11 mouse cellular contexts compared by ENCODE assay signal in genomic region chr5:125390906-125391477, GRCm38 (mm10). TPM values are rescaled to one million over a fixed set of nuclear protein-coding genes. Genes with fewer than 3 reads are reported as not detected.
DNase-seq lines count a peak whose midpoint lies in the region; ATAC-seq and TF ChIP-seq lines count a peak whose summit lies in the region.
"Had no signal": no experiment of that assay in that cellular context is flagged by ENCODE, and none has a peak within 500 bp of the region (broad histone marks: within the 10 kb centered on the region; RNA-seq: fewer than 3 reads in every experiment).

No protein-coding gene starts in this region.

- peak; percentile 38 for DNase-seq in kidney, adult 2 months
- DNase-seq in kidney, postnatal 25 days: no peak
- DNase-seq in MEL (ENCODE audit: low read depth, low spot score): no peak
- no peak for DNase-seq in liver, embryonic 13.5 days
- no peak for DNase-seq in c-Kit-positive CD71-positive TER-119-positive erythroid progenitor cells, embryonic 14.5 days (ENCODE audit: low spot score)
- DNase-seq in urinary bladder, postnatal 36 days (ENCODE audit: low spot score in 2 of 2): no peak
- no peak for DNase-seq in cerebellum, adult 8-10 months
- DNase-seq: thymus, postnatal 36 days had no signal

- H3K36me3 ChIP-seq in kidney, adult 2 months (ENCODE audit: control insufficient read depth, insufficient read depth, low read length): peaks cover 6% of the 10 kb centered on the region; the same call in 1 of the 2 replicates
- peaks cover 7 to 35% of the 10 kb centered on the region in 2 experiments for H3K36me3 ChIP-seq in MEL (ENCODE audit: control insufficient read depth in 1 of 2, insufficient read depth in 2 of 2, low read length in 2 of 2)
- peaks cover under 1% of the 10 kb centered on the region for H3K36me3 ChIP-seq in embryonic facial prominence, embryonic 13.5 days
- H3K36me3 ChIP-seq in liver, embryonic 13.5 days: peaks cover 13% of the 10 kb centered on the region

- ATAC-seq in embryonic facial prominence, embryonic 13.5 days (ENCODE audit: insufficient number of reproducible peaks, insufficient read depth, low FRiP score, low TSS enrichment, low read depth): no peak
- ATAC-seq in liver, embryonic 13.5 days (ENCODE audit: low read depth): no peak

- H3K4me2 ChIP-seq in embryonic facial prominence, embryonic 13.5 days: no peak overlapping the region
- H3K4me2 ChIP-seq in liver, embryonic 13.5 days: no peak overlapping the region

- TF ChIP-seq RAD21 in MEL (IDR thresholded peaks at IDR 0.05; ENCODE audit: low read depth, low read length): no peak

- no peak for TF ChIP-seq EP300 in MEL (IDR thresholded peaks at IDR 0.05; ENCODE audit: low read depth in 1 of 2, low read length in 2 of 2)

- H3K4me1 ChIP-seq in kidney, adult 2 months (ENCODE audit: control insufficient read depth, insufficient read depth, low read length): peaks cover 30% of the 10 kb centered on the region; the same call in 1 of the 2 replicates
- H3K4me1 ChIP-seq in MEL (ENCODE audit: control insufficient read depth in 1 of 2, insufficient read depth in 2 of 2, low read length in 2 of 2): peaks cover 9 to 40% of the 10 kb centered on the region in 2 experiments
- H3K4me1 ChIP-seq in embryonic facial prominence, embryonic 13.5 days: peaks cover 42% of the 10 kb centered on the region
- peaks cover 59% of the 10 kb centered on the region for H3K4me1 ChIP-seq in liver, embryonic 13.5 days (replicated peaks)

- H3K9me3 ChIP-seq in MEL (replicated peaks; ENCODE audit: insufficient read depth, low read length): no peaks in the 10 kb centered on the region
- no peaks in the 10 kb centered on the region for H3K9me3 ChIP-seq in embryonic facial prominence, embryonic 13.5 days
- H3K9me3 ChIP-seq in liver, embryonic 13.5 days (replicated peaks): no peaks in the 10 kb centered on the region

- peak overlapping the region; percentile 100 for H3K27ac ChIP-seq in kidney, adult 2 months (ENCODE audit: insufficient read depth, low read depth, low read length)
- peak overlapping the region; percentile 25 for H3K27ac ChIP-seq in MEL (ENCODE audit: control insufficient read depth, low read depth, low read length)
- peak overlapping the region; percentile 98; the same call in 1 of the 2 replicates for H3K27ac ChIP-seq in embryonic facial prominence, embryonic 13.5 days
- H3K27ac ChIP-seq in liver, embryonic 13.5 days: peak overlapping the region; percentile 98

- H3K79me2 ChIP-seq in MEL (ENCODE audit: control insufficient read depth, insufficient read depth, low read length, poor library complexity): peaks cover 23% of the 10 kb centered on the region

- no peak for TF ChIP-seq POLR2A in kidney, adult 2 months (IDR thresholded peaks at IDR 0.05; ENCODE audit: low read depth, low read length)
- TF ChIP-seq POLR2A in MEL (IDR thresholded peaks at IDR 0.05; ENCODE audit: control insufficient read depth in 1 of 2, insufficient read depth in 1 of 2, low read depth in 1 of 2, low read length in 2 of 2, poor library complexity in 1 of 2): no peak

- no peak overlapping the region for H3K9ac ChIP-seq in MEL (ENCODE audit: control insufficient read depth, low read depth, low read length, poor library complexity, severe bottlenecking)
- H3K9ac ChIP-seq in embryonic facial prominence, embryonic 13.5 days: no peak overlapping the region
- H3K9ac ChIP-seq in liver, embryonic 13.5 days: no peak overlapping the region

- no peaks in the 10 kb centered on the region for H3K27me3 ChIP-seq in kidney, adult 2 months (replicated peaks; ENCODE audit: control insufficient read depth, insufficient read depth, low read length)
- H3K27me3 ChIP-seq in MEL (ENCODE audit: control insufficient read depth in 1 of 2, insufficient read depth in 2 of 2, low read length in 2 of 2): no peaks in the 10 kb centered on the region
- H3K27me3 ChIP-seq in embryonic facial prominence, embryonic 13.5 days: no peaks in the 10 kb centered on the region
- H3K27me3 ChIP-seq in liver, embryonic 13.5 days: no peaks in the 10 kb centered on the region

- WGBS in kidney, adult 2 months: 74% methylated on average over 3 of the region's 3 CpGs
- WGBS in embryonic facial prominence, embryonic 13.5 days: 88% methylated on average over 3 of the region's 3 CpGs
- WGBS in liver, embryonic 13.5 days (ENCODE audit: insufficient replicate concordance): 85% methylated on average over 3 of the region's 3 CpGs

- H3K4me3 ChIP-seq in kidney, adult 2 months (ENCODE audit: insufficient read depth, low read depth, low read length): no peak overlapping the region
- H3K4me3 ChIP-seq in MEL (ENCODE audit: control insufficient read depth in 1 of 2, insufficient read depth in 1 of 2, low read depth in 2 of 2, low read length in 2 of 2): no peak overlapping the region
- no peak overlapping the region for H3K4me3 ChIP-seq in embryonic facial prominence, embryonic 13.5 days
- no peak overlapping the region for H3K4me3 ChIP-seq in liver, embryonic 13.5 days (replicated peaks)

- no peak for TF ChIP-seq CTCF in kidney, adult 2 months (conservative IDR thresholded peaks at IDR 0.05; ENCODE audit: insufficient read depth, insufficient read length, low read depth, low read length)
- TF ChIP-seq CTCF in MEL (IDR thresholded peaks at IDR 0.05 in 2 of 3, conservative IDR thresholded peaks at IDR 0.05 in 1 of 3; ENCODE audit: control insufficient read depth in 1 of 3, insufficient read depth in 1 of 3, low read depth in 2 of 3, low read length in 3 of 3, poor library complexity in 1 of 3, severe bottlenecking in 1 of 3): no peak

TF ChIP-seq in MEL, 35 proteins besides CTCF, POLR2A, EP300 and RAD21:
- peak; percentile 75 for TF ChIP-seq TBP (IDR thresholded peaks at IDR 0.05; ENCODE audit: low read depth, low read length)
- TF ChIP-seq NELFE (IDR thresholded peaks at IDR 0.05; ENCODE audit: low read depth, low read length): no peak

RNA-seq across cellular contexts. Expression of gene Ubc, which starts 1.0 kb away (rescaled TPM):
- 1,123 and 1,352 TPM in 2 replicates for polyA plus RNA-seq in kidney, adult 2 months (2012; rRNA removed)
- total RNA-seq in MEL (2012; rRNA removed): 511 and 526 TPM in 2 replicates
- 1,000 to 10,000 TPM in 1 of 2 experiments, 100 to 1,000 TPM in 1; 113 to 1,075 TPM for polyA plus RNA-seq in MEL (2012; ENCODE audit: insufficient read depth in 1 of 2, insufficient read length in 2 of 2, low read depth in 1 of 2, low replicate concordance in 2 of 2, missing spikeins in 1 of 2)
- 979 and 1,012 TPM in 2 replicates for polyA plus RNA-seq in embryonic facial prominence, embryonic 13.5 days (2015; fragmentation: Nextera tagmentation; extraction: Ambion mirVana)
- polyA plus RNA-seq in liver, embryonic 13.5 days (2015; fragmentation: Nextera tagmentation; extraction: Ambion mirVana): 517 and 564 TPM in 2 replicates

RNA-seq across cellular contexts. Expression of gene Gm10382, which starts 1.9 kb away (rescaled TPM):
- polyA plus RNA-seq in kidney, adult 2 months (2012; rRNA removed): 0.33 and 0.58 TPM in 2 replicates
- 0.65 TPM in 2 replicates for total RNA-seq in MEL (2012; rRNA removed)
- under 1 TPM in 1 of 2 experiments, not detected in 1; 0.96 TPM for polyA plus RNA-seq in MEL (2012; ENCODE audit: insufficient read depth in 1 of 2, insufficient read length in 2 of 2, low read depth in 1 of 2, low replicate concordance in 2 of 2, missing spikeins in 1 of 2)
- 0.29 and 0.34 TPM in 2 replicates for polyA plus RNA-seq in embryonic facial prominence, embryonic 13.5 days (2015; fragmentation: Nextera tagmentation; extraction: Ambion mirVana)
- 0.10 and 0.21 TPM in 2 replicates for polyA plus RNA-seq in liver, embryonic 13.5 days (2015; fragmentation: Nextera tagmentation; extraction: Ambion mirVana)
- polyA plus RNA-seq: large intestine, adult 2 months; neural tube, embryonic 11.5 days had no signal

RNA-seq across cellular contexts. Expression of gene Dhx37, which starts 42.9 kb away (rescaled TPM):
- 10.8 and 16.4 TPM in 2 replicates for polyA plus RNA-seq in kidney, adult 2 months (2012; rRNA removed)
- 26.0 and 27.4 TPM in 2 replicates for total RNA-seq in MEL (2012; rRNA removed)
- 100 to 1,000 TPM in 1 of 2 experiments, 10 to 100 TPM in 1; 55.3 to 549 TPM for polyA plus RNA-seq in MEL (2012; ENCODE audit: insufficient read depth in 1 of 2, insufficient read length in 2 of 2, low read depth in 1 of 2, low replicate concordance in 2 of 2, missing spikeins in 1 of 2)
- polyA plus RNA-seq in embryonic facial prominence, embryonic 13.5 days (2015; fragmentation: Nextera tagmentation; extraction: Ambion mirVana): 13.9 and 14.7 TPM in 2 replicates
- 5.8 and 6.2 TPM in 2 replicates for polyA plus RNA-seq in liver, embryonic 13.5 days (2015; fragmentation: Nextera tagmentation; extraction: Ambion mirVana)

RNA-seq across cellular contexts. Expression of gene Scarb1, which starts 50.1 kb away (rescaled TPM):
- polyA plus RNA-seq in kidney, adult 2 months (2012; rRNA removed): 35.5 and 42.8 TPM in 2 replicates
- total RNA-seq in MEL (2012; rRNA removed): 51.4 and 53.1 TPM in 2 replicates
- 10 to 100 TPM in 1 of 2 experiments, not detected in 1; 98.3 TPM for polyA plus RNA-seq in MEL (2012; ENCODE audit: insufficient read depth in 1 of 2, insufficient read length in 2 of 2, low read depth in 1 of 2, low replicate concordance in 2 of 2, missing spikeins in 1 of 2)
- polyA plus RNA-seq in embryonic facial prominence, embryonic 13.5 days (2015; fragmentation: Nextera tagmentation; extraction: Ambion mirVana): 53.9 and 55.6 TPM in 2 replicates
- polyA plus RNA-seq in liver, embryonic 13.5 days (2015; fragmentation: Nextera tagmentation; extraction: Ambion mirVana): 66.1 and 76.3 TPM in 2 replicates

RNA-seq across cellular contexts. Expression of gene Bri3bp, which starts 50.4 kb away (rescaled TPM):
- polyA plus RNA-seq in kidney, adult 2 months (2012; rRNA removed): 12.1 and 13.0 TPM in 2 replicates
- 87.6 and 88.6 TPM in 2 replicates for total RNA-seq in MEL (2012; rRNA removed)
- 100 to 1,000 TPM in 1 of 2 experiments, 10 to 100 TPM in 1; 73.7 to 264 TPM for polyA plus RNA-seq in MEL (2012; ENCODE audit: insufficient read depth in 1 of 2, insufficient read length in 2 of 2, low read depth in 1 of 2, low replicate concordance in 2 of 2, missing spikeins in 1 of 2)
- polyA plus RNA-seq in embryonic facial prominence, embryonic 13.5 days (2015; fragmentation: Nextera tagmentation; extraction: Ambion mirVana): 33.5 and 36.1 TPM in 2 replicates
- polyA plus RNA-seq in liver, embryonic 13.5 days (2015; fragmentation: Nextera tagmentation; extraction: Ambion mirVana): 30.7 and 31.8 TPM in 2 replicates

Comparison
In these comparisons a context has a peak if more than half of its experiments do, and no peak if none do; other contexts are left out.
1. H3K27ac ChIP-seq: peak in every context shown above with its lines; median percentile 100 in kidney, adult 2 months; 98 in embryonic facial prominence, embryonic 13.5 days; 98 in liver, embryonic 13.5 days; 25 in MEL.